In genomic region chr11:102441434-102441833, GRCm38 (mm10) we compare ENCODE assay signal across 18 mouse cellular contexts. TPM values are rescaled to one million over a fixed set of nuclear protein-coding genes. Genes with fewer than 3 reads are reported as not detected.
DNase-seq lines count a peak whose midpoint lies in the region; ATAC-seq and TF ChIP-seq lines count a peak whose summit lies in the region.
"Had no signal": no experiment of that assay in that cellular context is flagged by ENCODE, and none has a peak within 500 bp of the region (broad histone marks: within the 10 kb centered on the region; RNA-seq: fewer than 3 reads in every experiment).

No protein-coding gene starts in this region.

- H3K4me2 ChIP-seq in liver, embryonic 14.5 days (ENCODE audit: low read depth), result no peak overlapping the region
- H3K4me2 ChIP-seq in liver, embryonic 11.5 days, result no peak overlapping the region
- H3K4me2 ChIP-seq in myocyte (ENCODE audit: low read depth), result peak overlapping the region; percentile 22
- H3K4me2 ChIP-seq: hindbrain, embryonic 13.5 days; limb, embryonic 13.5 days; neural tube, embryonic 13.5 days had no signal

- H3K9me3 ChIP-seq in liver, embryonic 14.5 days (ENCODE audit: control insufficient read depth, low read length), result no peaks in the 10 kb centered on the region
- H3K9me3 ChIP-seq in liver, embryonic 11.5 days (ENCODE audit: control insufficient read depth, low read length), result no peaks in the 10 kb centered on the region
- H3K9me3 ChIP-seq: hindbrain, embryonic 13.5 days; limb, embryonic 13.5 days; neural tube, embryonic 13.5 days had no signal

- no peak overlapping the region for H3K9ac ChIP-seq in heart, adult 2 months (ENCODE audit: low read depth, low read length)
- H3K9ac ChIP-seq in liver, embryonic 14.5 days (replicated peaks), result no peak overlapping the region
- H3K9ac ChIP-seq in liver, embryonic 11.5 days (ENCODE audit: low read depth, low read length), result no peak overlapping the region
- H3K9ac ChIP-seq: hindbrain, embryonic 13.5 days; limb, embryonic 13.5 days; neural tube, embryonic 13.5 days had no signal

- no peak overlapping the region for H3K27ac ChIP-seq in heart, adult 2 months
- no peak overlapping the region for H3K27ac ChIP-seq in liver, embryonic 14.5 days
- no peak overlapping the region for H3K27ac ChIP-seq in liver, embryonic 11.5 days (ENCODE audit: low read depth, low read length)
- H3K27ac ChIP-seq: hindbrain, embryonic 13.5 days; limb, embryonic 13.5 days; neural tube, embryonic 13.5 days had no signal

- H3K4me1 ChIP-seq in heart, adult 2 months (ENCODE audit: control insufficient read depth, insufficient read depth, low read length), result peaks cover 6% of the 10 kb centered on the region
- no peaks in the 10 kb centered on the region for H3K4me1 ChIP-seq in liver, embryonic 14.5 days (replicated peaks; ENCODE audit: control insufficient read depth in 2 of 2, insufficient read depth in 2 of 2, low read length in 1 of 2)
- peaks cover 30% of the 10 kb centered on the region for H3K4me1 ChIP-seq in liver, embryonic 11.5 days (replicated peaks; ENCODE audit: control insufficient read depth, insufficient read depth, low read length)

- no peaks in the 10 kb centered on the region for H3K27me3 ChIP-seq in heart, adult 2 months (ENCODE audit: control insufficient read depth, insufficient read depth, low read length)
- H3K27me3 ChIP-seq in liver, embryonic 14.5 days (ENCODE audit: control insufficient read depth, insufficient read depth, low read length), result peaks cover 38% of the 10 kb centered on the region
- peaks cover 44% of the 10 kb centered on the region for H3K27me3 ChIP-seq in liver, embryonic 11.5 days (replicated peaks; ENCODE audit: control insufficient read depth, insufficient read depth, low read length)
- no peaks in the 10 kb centered on the region for H3K27me3 ChIP-seq in myocyte (ENCODE audit: control insufficient read depth, insufficient read depth, insufficient read length)

- no peaks in the 10 kb centered on the region for H3K79me2 ChIP-seq in heart, adult 2 months (replicated peaks; ENCODE audit: control insufficient read depth, insufficient read depth, low read length)
- no peaks in the 10 kb centered on the region for H3K79me2 ChIP-seq in myocyte (ENCODE audit: control insufficient read depth, insufficient read depth)

- no peak for ATAC-seq in liver, embryonic 14.5 days (ENCODE audit: insufficient read depth)
- no peak for ATAC-seq in liver, embryonic 11.5 days (replicated peaks; ENCODE audit: low FRiP score)

- DNase-seq in heart, adult 2 months, result no peak
- no peak for DNase-seq in heart, postnatal 36 days
- no peak for DNase-seq in liver, embryonic 14.5 days (ENCODE audit: low read depth in 3 of 3, low spot score in 3 of 3)
- no peak for DNase-seq in liver, embryonic 11.5 days (ENCODE audit: low spot score)
- peak; percentile 64 for DNase-seq in ES-CJ7 (ENCODE audit: low read depth, low spot score)
- no peak for DNase-seq in Muller cell, postnatal 12 days (ENCODE audit: inconsistent ontology term)
- DNase-seq: adrenal gland, adult 8-10 months; cerebellum, adult 2 months; gastrocnemius, postnatal 14 days; kidney, adult 11 months; kidney, postnatal 14 days; layer of hippocampus, adult 9-11 months had no signal

- peak; percentile 49 for TF ChIP-seq CTCF in heart, adult 2 months (IDR thresholded peaks at IDR 0.05)
- peak; percentile 18; the same call in 1 of the 2 replicates for TF ChIP-seq CTCF in liver, embryonic 14.5 days (IDR thresholded peaks at IDR 0.05; ENCODE audit: low read depth)

- TF ChIP-seq EP300 in heart, adult 2 months (IDR thresholded peaks at IDR 0.05; ENCODE audit: insufficient read depth, low read depth, low read length), result no peak
- TF ChIP-seq EP300 in liver, embryonic 14.5 days (IDR thresholded peaks at IDR 0.05; ENCODE audit: low read depth), result no peak

- no peak overlapping the region for H3K4me3 ChIP-seq in heart, adult 2 months
- H3K4me3 ChIP-seq in liver, embryonic 14.5 days (ENCODE audit: insufficient read depth in 1 of 2, low read depth in 2 of 2, low read length in 2 of 2), result no peak overlapping the region
- H3K4me3 ChIP-seq in liver, embryonic 11.5 days (ENCODE audit: low read depth, low read length), result no peak overlapping the region
- H3K4me3 ChIP-seq in myocyte, result no peak overlapping the region
- H3K4me3 ChIP-seq: hindbrain, embryonic 13.5 days; limb, embryonic 13.5 days; neural tube, embryonic 13.5 days had no signal

- intact Hi-C loops in heart, adult 2 months (cut with DNase I), result no loop called here
- intact Hi-C loops in heart, postnatal 36 days (cut with DNase I), result no loop called here

- H3ac ChIP-seq in myocyte (ENCODE audit: control insufficient read depth, insufficient read length), result no peak overlapping the region

- no peak for TF ChIP-seq POLR2A in heart, adult 2 months (IDR thresholded peaks at IDR 0.05; ENCODE audit: insufficient read depth, low read depth, low read length)
- TF ChIP-seq POLR2A in myocyte (IDR thresholded peaks at IDR 0.05; ENCODE audit: insufficient read length, low read depth), result no peak

- no peaks in the 10 kb centered on the region for H3K36me3 ChIP-seq in heart, adult 2 months (ENCODE audit: control insufficient read depth, insufficient read depth, low read length)
- no peaks in the 10 kb centered on the region for H3K36me3 ChIP-seq in liver, embryonic 14.5 days (replicated peaks; ENCODE audit: control insufficient read depth, insufficient read depth, low read depth)
- H3K36me3 ChIP-seq in liver, embryonic 11.5 days (ENCODE audit: control insufficient read depth, insufficient read depth, low read length), result peaks cover 3% of the 10 kb centered on the region; the same call in 1 of the 2 replicates
- H3K36me3 ChIP-seq in myocyte (ENCODE audit: control insufficient read depth, insufficient read depth), result peaks cover 8% of the 10 kb centered on the region

- WGBS in heart, adult 2 months, result 80% methylated on average over 3 of the region's 3 CpGs
- WGBS in liver, embryonic 14.5 days (ENCODE audit: insufficient replicate concordance), result 54% methylated on average over 3 of the region's 3 CpGs
- 67% methylated on average over 3 of the region's 3 CpGs for WGBS in liver, embryonic 11.5 days

TF ChIP-seq in myocyte, 11 proteins besides CTCF, POLR2A, EP300 and RAD21 (continues in another document):
- TF ChIP-seq CEBPB (IDR thresholded peaks at IDR 0.05; ENCODE audit: insufficient read depth, poor library complexity, severe bottlenecking), result no peak
- no peak for TF ChIP-seq MYOG (IDR thresholded peaks at IDR 0.05; ENCODE audit: control insufficient read depth in 1 of 3, insufficient read depth in 1 of 3, insufficient read length in 2 of 3, low read depth in 2 of 3)
- TF ChIP-seq SRF (IDR thresholded peaks at IDR 0.05; ENCODE audit: control insufficient read depth, insufficient read length, low read depth), result no peak
- TF ChIP-seq TCF12 (IDR thresholded peaks at IDR 0.05; ENCODE audit: insufficient read depth, poor library complexity, severe bottlenecking), result no peak
- no peak for TF ChIP-seq MAX (IDR thresholded peaks at IDR 0.05; ENCODE audit: low read depth)
- TF ChIP-seq POLR2AphosphoS2 (IDR thresholded peaks at IDR 0.05; ENCODE audit: insufficient read length, low read depth), result no peak
- no peak for TF ChIP-seq REST (IDR thresholded peaks at IDR 0.05; ENCODE audit: insufficient read depth, insufficient read length)
- TF ChIP-seq USF1 (IDR thresholded peaks at IDR 0.05; ENCODE audit: low read depth), result no peak
- TF ChIP-seq MYOD1 (IDR thresholded peaks at IDR 0.05; ENCODE audit: control insufficient read depth in 1 of 3, insufficient read length in 2 of 3, low read depth in 2 of 3), result no peak

RNA-seq across cellular contexts. Expression of gene Fam171a2, which starts 6.0 kb away (rescaled TPM):
- 1 to 10 TPM; 3.8 to 3.9 TPM for total RNA-seq in heart, adult 2 months (2021)
- 7.7 and 8.3 TPM in 2 replicates for polyA plus RNA-seq in heart, adult 2 months (2012; rRNA removed)
- total RNA-seq in heart, postnatal 36 days (2021), result 1 to 10 TPM; 4.3 to 5.2 TPM
- 1.6 and 2.0 TPM in 2 replicates for polyA plus RNA-seq in liver, embryonic 14.5 days (2012; rRNA removed)
- polyA plus RNA-seq in liver, embryonic 14.5 days (2014; fragmentation: Nextera tagmentation; extraction: Ambion mirVana), result 0.17 and 0.35 TPM in 2 replicates
- polyA plus RNA-seq in liver, embryonic 11.5 days (2014; fragmentation: Nextera tagmentation; extraction: Ambion mirVana), result 1.8 and 2.0 TPM in 2 replicates
- 162 TPM for polyA plus RNA-seq in myocyte (2012; fragmentation: generic; extraction: Trizol)

RNA-seq across cellular contexts. Expression of gene Grn, which starts 11.3 kb away (rescaled TPM):
- 10 to 100 TPM; 83.4 to 86.9 TPM for total RNA-seq in heart, adult 2 months (2021)
- polyA plus RNA-seq in heart, adult 2 months (2012; rRNA removed), result 118 and 119 TPM in 2 replicates
- 100 to 1,000 TPM; 113 to 122 TPM for total RNA-seq in heart, postnatal 36 days (2021)
- polyA plus RNA-seq in liver, embryonic 14.5 days (2012; rRNA removed), result 25.4 and 28.9 TPM in 2 replicates
- 34.1 and 41.4 TPM in 2 replicates for polyA plus RNA-seq in liver, embryonic 14.5 days (2014; fragmentation: Nextera tagmentation; extraction: Ambion mirVana)
- 68.1 and 69.5 TPM in 2 replicates for polyA plus RNA-seq in liver, embryonic 11.5 days (2014; fragmentation: Nextera tagmentation; extraction: Ambion mirVana)
- 174 TPM for polyA plus RNA-seq in myocyte (2012; fragmentation: generic; extraction: Trizol)

RNA-seq across cellular contexts. Expression of gene Itga2b, which starts 28.5 kb away (rescaled TPM):
- 10 to 100 TPM in 1 of 2 experiments, 1 to 10 TPM in 1; 3.1 to 14.5 TPM for total RNA-seq in heart, adult 2 months (2021)
- 3.5 and 6.9 TPM in 2 replicates for polyA plus RNA-seq in heart, adult 2 months (2012; rRNA removed)
- 1 to 10 TPM; 3.1 to 3.8 TPM for total RNA-seq in heart, postnatal 36 days (2021)
- 28.4 and 35.4 TPM in 2 replicates for polyA plus RNA-seq in liver, embryonic 14.5 days (2012; rRNA removed)
- 20.0 and 27.3 TPM in 2 replicates for polyA plus RNA-seq in liver, embryonic 14.5 days (2014; fragmentation: Nextera tagmentation; extraction: Ambion mirVana)
- polyA plus RNA-seq in liver, embryonic 11.5 days (2014; fragmentation: Nextera tagmentation; extraction: Ambion mirVana), result 76.2 and 80.3 TPM in 2 replicates
- polyA plus RNA-seq in myocyte (2012; fragmentation: generic; extraction: Trizol), result 7.2 TPM

RNA-seq across cellular contexts. Expression of gene Slc25a39, which starts 33.7 kb away (rescaled TPM):
- total RNA-seq in heart, adult 2 months (2021), result 100 to 1,000 TPM; 196 to 213 TPM
- polyA plus RNA-seq in heart, adult 2 months (2012; rRNA removed), result 307 and 331 TPM in 2 replicates
- 100 to 1,000 TPM; 174 to 183 TPM for total RNA-seq in heart, postnatal 36 days (2021)
- 167 and 187 TPM in 2 replicates for polyA plus RNA-seq in liver, embryonic 14.5 days (2012; rRNA removed)
- polyA plus RNA-seq in liver, embryonic 14.5 days (2014; fragmentation: Nextera tagmentation; extraction: Ambion mirVana), result 339 and 363 TPM in 2 replicates
- polyA plus RNA-seq in liver, embryonic 11.5 days (2014; fragmentation: Nextera tagmentation; extraction: Ambion mirVana), result 282 and 283 TPM in 2 replicates
- 274 TPM for polyA plus RNA-seq in myocyte (2012; fragmentation: generic; extraction: Trizol)

RNA-seq across cellular contexts. Expression of gene Rundc3a, which starts 48.2 kb away (rescaled TPM):
- under 1 TPM in 1 of 2 experiments, not detected in 1; 0.66 TPM for total RNA-seq in heart, adult 2 months (2021)
- 0.23 and 0.32 TPM in 2 replicates for polyA plus RNA-seq in heart, adult 2 months (2012; rRNA removed)
- total RNA-seq in heart, postnatal 36 days (2021), result under 1 TPM in 1 of 2 experiments, not detected in 1; 0.19 TPM
- polyA plus RNA-seq in liver, embryonic 14.5 days (2012; rRNA removed), result 1.4 and 1.9 TPM in 2 replicates
- polyA plus RNA-seq in liver, embryonic 14.5 days (2014; fragmentation: Nextera tagmentation; extraction: Ambion mirVana), result 1.0 and 1.2 TPM in 2 replicates
- 1.8 and 2.6 TPM in 2 replicates for polyA plus RNA-seq in liver, embryonic 11.5 days (2014; fragmentation: Nextera tagmentation; extraction: Ambion mirVana)
- 10.3 TPM for polyA plus RNA-seq in myocyte (2012; fragmentation: generic; extraction: Trizol)
- total RNA-seq: megakaryocyte, adult 5-6 weeks had no signal
- polyA plus RNA-seq: G1E had no signal

Comparison
In these comparisons a context has a peak if more than half of its experiments do, and no peak if none do; other contexts are left out.
1. RNA of gene Fam171a2, which starts 6.0 kb away (polyA plus RNA-seq): 162 TPM in myocyte (single experiment); 7.7 to 8.3 TPM in heart, adult 2 months, 1.8 to 2.0 TPM in liver, embryonic 11.5 days and 0.17 to 2.0 TPM in liver, embryonic 14.5 days; every median in the first group is over 10 times any median in the second.